Mouse (Mus musculus): ENCODE measurements at regions not wholly inside any gene's neighbourhood (a gene's known extent, or its start where the extent isn't known, plus 50 kb on each side); places are given as distances from the start of the nearest gene placed in this dataset.

- Histone ChIP-seq H3K4me3 (ENCODE audit: control insufficient read depth in 1 of 2, insufficient read depth in 1 of 2, low read depth in 2 of 2, low read length in 2 of 2) (no peak overlapping the region), H3K79me2 (ENCODE audit: control insufficient read depth, insufficient read depth, low read length, poor library complexity) (no peaks in the 10 kb centered on the region), H3K27me3 (ENCODE audit: control insufficient read depth in 1 of 2, insufficient read depth in 2 of 2, low read length in 2 of 2) (no peaks in the 10 kb centered on the region), H3K9ac (ENCODE audit: control insufficient read depth, low read depth, low read length, poor library complexity, severe bottlenecking) (no peak overlapping the region), H3K36me3 (ENCODE audit: control insufficient read depth in 1 of 2, insufficient read depth in 2 of 2, low read length in 2 of 2) (no peaks in the 10 kb centered on the region), H3K9me3 (replicated peaks; ENCODE audit: insufficient read depth, low read length) (no peaks in the 10 kb centered on the region), H3K27ac (ENCODE audit: control insufficient read depth, low read depth, low read length) (no peak overlapping the region), H3K4me1 (ENCODE audit: control insufficient read depth in 1 of 2, insufficient read depth in 2 of 2, low read length in 2 of 2) (no peaks in the 10 kb centered on the region)
- TF ChIP-seq ZC3H11A (IDR thresholded peaks at IDR 0.05; ENCODE audit: low read depth, low read length): no peak
- DNase-seq (ENCODE audit: low read depth, low spot score): no peak
Measured at GRCm38 (mm10) chr1:164590205-164590613, 132.1 kb upstream of the Atp1b1 start.

DNA sequence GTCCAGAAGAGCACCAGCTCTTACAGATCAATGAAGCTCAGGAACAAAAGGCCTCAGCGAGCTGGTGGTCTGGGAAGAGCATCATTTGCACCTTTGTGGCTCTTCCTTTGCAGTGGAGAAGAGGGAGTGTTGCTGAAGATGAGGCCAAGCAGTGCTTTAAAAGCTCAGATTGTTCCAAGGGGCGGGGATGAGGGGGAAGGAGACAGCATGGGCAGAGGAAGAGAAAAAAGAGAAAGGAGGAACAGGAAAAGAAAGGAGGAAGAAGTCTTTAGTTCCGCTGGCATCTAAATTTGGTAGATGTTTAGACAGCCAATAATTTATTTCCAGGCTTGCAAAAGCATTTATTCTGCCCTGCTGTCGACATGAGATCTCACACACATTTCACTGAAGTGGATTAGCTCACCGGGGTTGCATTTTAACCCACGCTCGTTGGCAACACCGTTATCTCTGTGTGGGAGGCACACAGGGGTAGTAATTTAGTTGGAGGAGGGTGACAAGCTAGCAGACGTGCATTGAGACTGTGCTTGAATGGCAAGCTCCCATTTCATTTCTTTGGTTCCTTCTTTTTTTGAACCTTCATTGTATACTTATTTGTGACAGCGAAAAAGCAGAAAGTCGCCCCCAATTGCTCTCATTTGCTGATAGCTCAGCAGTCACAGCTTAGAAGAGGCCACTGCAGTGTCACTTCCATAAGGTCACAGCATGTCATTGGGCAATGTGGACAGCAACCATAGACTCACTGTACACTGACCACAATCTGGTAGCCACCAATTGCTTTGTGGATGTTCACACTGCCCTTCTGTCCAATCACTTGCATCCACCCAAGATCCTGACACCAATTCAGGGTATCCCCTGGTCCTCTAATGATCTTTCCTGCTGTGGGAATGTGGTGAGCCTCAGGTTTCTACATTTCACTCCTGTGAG, 128.2 kb upstream of the Atp1b1 start:
- Histone ChIP-seq H3K9me3 (replicated peaks; ENCODE audit: insufficient read depth, low read length) (no peaks in the 10 kb centered on the region), H3K4me3 (ENCODE audit: control insufficient read depth in 1 of 2, insufficient read depth in 1 of 2, low read depth in 2 of 2, low read length in 2 of 2) (no peak overlapping the region)

DNA sequence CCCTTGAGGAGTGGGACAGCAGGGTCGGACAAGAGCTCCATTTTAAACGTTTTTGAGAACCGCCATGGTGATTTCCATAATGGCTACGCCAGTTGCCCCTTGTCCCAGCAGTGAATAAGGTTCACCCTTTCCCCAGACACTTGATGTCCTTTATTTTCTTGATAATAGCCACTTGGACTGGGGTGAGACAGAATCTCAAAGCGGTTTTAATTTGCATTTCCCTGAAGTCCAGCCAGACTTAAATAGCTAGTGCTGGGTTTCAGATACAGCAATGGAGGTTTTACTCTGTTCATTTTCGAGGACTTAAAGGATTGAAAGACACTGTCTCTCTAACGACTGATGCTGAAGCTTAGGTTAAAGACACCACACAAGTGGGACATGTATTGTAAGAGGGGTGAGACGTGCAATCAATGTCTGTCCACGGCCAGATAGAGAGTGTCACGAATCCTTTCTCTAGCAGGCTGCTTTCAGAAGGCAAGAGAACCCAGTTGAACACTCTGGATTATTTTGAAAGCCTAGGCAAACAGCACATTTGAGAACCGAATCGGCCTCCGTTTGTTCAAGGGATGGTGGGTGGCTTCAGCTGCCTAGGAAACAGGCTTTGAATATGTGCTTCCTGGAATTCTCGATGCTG, 118.8 kb upstream of the Atp1b1 start:
- Histone ChIP-seq H3K79me2 (ENCODE audit: control insufficient read depth, insufficient read depth, low read length, poor library complexity) (no peaks in the 10 kb centered on the region), H3K36me3 (ENCODE audit: control insufficient read depth in 1 of 2, insufficient read depth in 2 of 2, low read length in 2 of 2) (no peaks in the 10 kb centered on the region), H3K4me1 (ENCODE audit: control insufficient read depth in 1 of 2, insufficient read depth in 2 of 2, low read length in 2 of 2) (no peaks in the 10 kb centered on the region), H3K4me3 (ENCODE audit: control insufficient read depth in 1 of 2, insufficient read depth in 1 of 2, low read depth in 2 of 2, low read length in 2 of 2) (no peak overlapping the region), H3K27me3 (ENCODE audit: control insufficient read depth in 1 of 2, insufficient read depth in 2 of 2, low read length in 2 of 2) (no peaks in the 10 kb centered on the region), H3K9ac (ENCODE audit: control insufficient read depth, low read depth, low read length, poor library complexity, severe bottlenecking) (no peak overlapping the region), H3K9me3 (replicated peaks; ENCODE audit: insufficient read depth, low read length) (no peaks in the 10 kb centered on the region), H3K27ac (ENCODE audit: control insufficient read depth, low read depth, low read length) (no peak overlapping the region)
- TF ChIP-seq MAFK (IDR thresholded peaks at IDR 0.05; ENCODE audit: borderline replicate concordance, low read depth, low read length) (no peak), TBP (IDR thresholded peaks at IDR 0.05; ENCODE audit: low read depth, low read length) (no peak), NRF1 (IDR thresholded peaks at IDR 0.05; ENCODE audit: insufficient read depth, low read depth, low read length, poor library complexity, severe bottlenecking) (no peak), RCOR1 (IDR thresholded peaks at IDR 0.05; ENCODE audit: low read depth, low read length) (no peak), ZC3H11A (IDR thresholded peaks at IDR 0.05; ENCODE audit: low read depth, low read length) (no peak)
- no peak for DNase-seq (ENCODE audit: low read depth, low spot score)

More for the DNA sequence above, 128.2 kb upstream of the Atp1b1 start:
- no peak for DNase-seq (ENCODE audit: low read depth, low spot score)
- Histone ChIP-seq H3K4me1 (ENCODE audit: control insufficient read depth in 1 of 2, insufficient read depth in 2 of 2, low read length in 2 of 2) (no peaks in the 10 kb centered on the region), H3K27ac (ENCODE audit: control insufficient read depth, low read depth, low read length) (no peak overlapping the region), H3K36me3 (ENCODE audit: control insufficient read depth in 1 of 2, insufficient read depth in 2 of 2, low read length in 2 of 2) (no peaks in the 10 kb centered on the region), H3K27me3 (ENCODE audit: control insufficient read depth in 1 of 2, insufficient read depth in 2 of 2, low read length in 2 of 2) (no peaks in the 10 kb centered on the region), H3K9ac (ENCODE audit: control insufficient read depth, low read depth, low read length, poor library complexity, severe bottlenecking) (no peak overlapping the region), H3K79me2 (ENCODE audit: control insufficient read depth, insufficient read depth, low read length, poor library complexity) (no peaks in the 10 kb centered on the region)
- TF ChIP-seq CHD1 (IDR thresholded peaks at IDR 0.05; ENCODE audit: low read depth, low read length): no peak
- no peak for TF ChIP-seq RAD21 (IDR thresholded peaks at IDR 0.05; ENCODE audit: low read depth, low read length)
- TF ChIP-seq ZKSCAN1 (IDR thresholded peaks at IDR 0.05; ENCODE audit: low read depth, low read length): no peak

All from MEL (cell line).